Mouse (Mus musculus): ENCODE measurements at regions not wholly inside any gene's neighbourhood (a gene's known extent, or its start where the extent isn't known, plus 50 kb on each side); places are given as distances from the start of the nearest gene placed in this dataset.

DNA sequence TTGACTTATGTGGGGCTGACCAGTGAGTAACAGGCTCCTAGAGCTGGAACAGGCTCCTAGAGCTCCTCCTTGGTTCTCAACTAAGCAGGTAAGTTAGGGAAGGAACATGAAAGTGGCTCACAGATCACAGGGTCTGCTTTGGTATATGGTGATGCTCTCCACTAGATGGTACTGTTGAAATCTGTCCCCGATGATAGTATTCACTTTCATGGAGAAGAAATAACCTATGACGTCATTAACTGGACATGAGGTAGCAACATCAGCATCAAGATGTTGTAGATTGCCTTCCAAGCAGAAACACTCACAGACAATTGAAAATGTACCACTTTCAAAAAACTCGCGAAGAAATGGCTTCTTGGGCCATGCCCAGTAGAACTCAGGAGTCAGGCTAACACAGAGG is 195.3 kb upstream of the Atp5g3 start:
- DNase-seq (ENCODE audit: low spot score in 2 of 2) = no peak

DNA sequence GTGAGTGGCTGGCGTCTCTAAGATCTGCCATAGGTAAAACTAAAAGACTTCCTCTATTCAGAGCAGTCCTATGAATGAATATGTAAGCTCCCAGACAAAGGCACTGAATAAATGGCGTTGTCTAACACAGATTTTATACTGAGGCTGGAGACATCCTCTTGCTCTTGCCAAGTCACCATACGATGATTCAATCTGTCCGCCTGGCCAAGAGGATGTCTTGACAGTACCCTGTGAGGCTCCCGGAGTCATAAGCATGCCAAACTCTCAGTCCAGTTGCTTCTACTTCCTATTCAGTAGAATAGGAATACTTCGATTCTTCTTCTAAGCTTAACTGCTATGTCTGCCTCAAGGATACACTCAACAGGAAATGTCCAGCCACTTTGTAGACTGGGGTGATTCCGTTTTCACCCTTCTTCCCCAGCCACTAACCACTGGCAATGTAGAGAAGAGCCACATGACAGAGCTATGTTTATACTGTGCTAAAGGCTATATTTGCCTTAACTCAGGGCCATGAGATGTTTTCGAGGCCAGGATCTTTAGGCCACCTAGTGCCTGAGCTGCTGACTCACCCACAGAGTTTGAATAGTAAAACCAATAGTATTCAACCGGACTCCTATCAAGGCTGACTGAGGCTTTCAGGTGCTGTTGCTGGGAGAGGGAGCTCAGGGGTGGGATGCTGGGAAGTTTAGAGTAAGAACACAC is 188.7 kb upstream of the Atp5g3 start:
- no peak for DNase-seq (ENCODE audit: low spot score in 2 of 2)

DNA sequence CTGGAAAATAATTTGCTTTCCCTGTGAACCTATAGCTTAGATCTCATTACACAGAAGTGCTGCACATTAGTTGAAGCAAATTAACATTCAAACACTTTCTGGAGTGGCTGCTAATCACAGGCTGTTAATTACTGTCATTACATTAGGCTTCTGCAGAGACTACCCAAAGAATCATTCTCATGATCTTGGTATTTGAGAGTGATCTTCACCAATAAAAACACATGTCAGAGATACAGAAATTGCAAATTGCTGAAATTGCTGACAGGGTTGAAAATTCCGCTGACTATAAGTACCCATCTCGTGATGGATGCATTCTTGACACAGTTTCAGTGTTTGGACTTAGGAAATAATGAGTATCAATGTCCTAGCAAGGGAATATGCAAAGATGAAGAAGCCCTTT is 185.7 kb upstream of the Atp5g3 start:
- no peak for DNase-seq (ENCODE audit: low spot score in 2 of 2)

DNA sequence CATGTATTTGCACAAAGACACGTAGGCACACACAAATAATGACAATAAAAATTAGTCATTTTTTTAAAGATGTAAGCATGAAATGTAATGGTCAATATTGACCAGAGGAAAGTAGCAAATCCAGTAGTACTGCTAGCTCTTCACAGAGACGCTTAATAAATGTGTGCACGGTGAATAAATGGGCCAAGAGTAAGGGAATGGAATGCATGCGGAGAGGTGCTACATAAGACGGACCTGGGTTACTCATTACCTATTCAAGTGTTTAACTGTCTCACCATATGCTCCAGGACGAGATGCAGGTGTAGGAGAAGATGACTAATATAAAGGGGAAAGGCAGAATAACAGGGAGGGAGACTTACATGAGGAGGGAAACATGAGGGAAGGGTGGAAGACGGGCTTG is 182.4 kb upstream of the Atp5g3 start:
- no peak for DNase-seq (ENCODE audit: low spot score in 2 of 2)

DNA sequence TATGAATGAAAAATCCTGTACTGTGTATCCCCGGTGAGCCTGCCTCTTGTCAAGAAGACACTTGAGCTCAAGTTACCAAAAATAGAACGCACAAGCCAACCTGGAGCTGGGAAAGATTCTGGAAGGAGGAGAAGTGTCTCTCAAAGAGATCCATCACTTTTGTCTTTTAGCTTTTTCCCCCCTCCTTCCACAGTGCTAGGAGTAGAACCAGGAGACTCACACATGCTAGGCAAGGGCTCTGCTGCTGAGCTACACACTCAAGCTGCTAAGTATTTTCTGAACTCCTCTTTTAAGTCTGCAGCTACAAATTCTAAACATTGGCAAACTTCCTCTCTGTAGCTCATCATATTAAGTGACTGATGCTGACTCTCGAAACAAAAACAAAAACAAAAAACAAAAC is 176.2 kb upstream of the Atp5g3 start:
- DNase-seq (ENCODE audit: low spot score in 2 of 2) = no peak

DNA sequence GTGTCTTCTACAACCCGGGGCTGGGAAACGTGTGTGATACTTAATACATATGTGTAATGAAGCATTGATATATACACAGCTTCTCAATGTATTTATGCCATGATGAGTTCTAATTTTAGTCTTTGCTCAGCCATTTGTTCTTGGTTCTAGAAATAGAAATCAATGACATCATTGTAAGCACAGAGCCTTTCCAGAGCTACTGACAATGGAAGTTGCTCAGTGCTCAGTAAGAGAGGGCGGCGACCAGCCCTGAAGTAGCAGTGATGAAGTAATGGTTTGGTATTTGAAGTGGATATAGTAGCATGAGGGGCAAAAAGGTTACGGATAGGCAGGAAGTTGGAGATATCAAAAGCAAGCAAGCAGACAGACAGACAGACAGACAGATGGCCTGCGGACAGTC is 173.8 kb upstream of the Atp5g3 start:
- DNase-seq (ENCODE audit: low spot score in 2 of 2) = no peak

DNA sequence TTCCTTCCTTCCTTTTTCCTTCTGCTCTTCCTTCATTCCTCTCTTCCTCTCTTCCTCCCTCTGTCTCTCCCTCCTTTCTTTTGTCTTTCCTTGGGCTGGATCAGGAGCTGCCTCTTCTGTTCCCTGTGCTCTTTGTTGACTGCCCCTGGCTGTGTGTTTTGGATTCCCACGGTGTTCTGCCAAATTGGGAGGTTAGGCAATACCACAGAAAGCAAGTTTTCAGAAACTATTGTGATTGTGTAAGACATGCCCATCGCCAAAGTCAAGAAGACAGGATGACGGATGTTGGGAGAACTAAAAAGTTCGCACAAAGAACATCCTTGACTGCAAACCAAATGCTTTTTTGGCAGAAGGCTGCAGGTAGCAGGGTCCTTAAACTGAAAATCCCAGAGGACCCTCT is 165.6 kb upstream of the Atp5g3 start:
- DNase-seq (ENCODE audit: low spot score in 2 of 2) = no peak

DNA sequence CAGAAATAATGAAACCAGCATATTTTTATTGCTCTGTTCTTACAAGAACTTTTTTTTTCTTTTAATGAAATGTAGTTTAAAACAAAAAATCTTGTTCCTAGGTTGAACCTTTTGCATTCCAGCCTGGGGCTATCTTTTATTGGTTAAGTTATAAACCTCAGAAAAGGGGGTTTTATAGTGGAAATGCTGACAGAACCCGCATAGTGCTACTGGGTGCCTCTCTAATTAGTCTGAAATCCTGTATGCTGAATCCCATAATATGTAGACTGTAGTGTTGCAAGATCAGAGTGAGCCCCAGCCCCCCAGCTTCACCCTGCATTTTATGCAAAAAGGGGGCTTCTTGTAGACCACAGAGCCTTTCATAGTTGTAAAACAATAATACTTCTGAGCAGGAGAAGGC is 164.4 kb upstream of the Atp5g3 start:
- no peak for DNase-seq (ENCODE audit: low spot score in 2 of 2)

DNA sequence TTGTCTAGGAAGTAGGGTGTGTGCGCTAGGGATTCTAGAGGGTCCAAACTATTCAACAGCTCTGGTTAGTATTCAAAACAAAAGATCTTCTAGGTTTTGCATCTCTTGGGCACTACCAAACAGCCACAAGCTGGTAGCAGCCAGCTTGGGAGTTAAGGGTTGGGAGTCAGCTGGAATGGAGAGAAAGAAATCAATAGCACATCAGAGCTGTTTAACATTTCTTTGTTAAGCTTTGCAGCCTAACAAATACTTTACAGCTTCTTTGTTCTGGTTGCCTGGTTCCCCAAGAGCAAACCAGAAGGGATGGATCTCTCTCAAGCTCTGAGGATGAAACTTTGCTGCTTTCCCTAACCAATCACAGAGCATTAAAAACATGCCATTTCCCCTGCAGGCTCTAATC is 162.3 kb upstream of the Atp5g3 start:
- no peak for DNase-seq (ENCODE audit: low spot score in 2 of 2)

DNA sequence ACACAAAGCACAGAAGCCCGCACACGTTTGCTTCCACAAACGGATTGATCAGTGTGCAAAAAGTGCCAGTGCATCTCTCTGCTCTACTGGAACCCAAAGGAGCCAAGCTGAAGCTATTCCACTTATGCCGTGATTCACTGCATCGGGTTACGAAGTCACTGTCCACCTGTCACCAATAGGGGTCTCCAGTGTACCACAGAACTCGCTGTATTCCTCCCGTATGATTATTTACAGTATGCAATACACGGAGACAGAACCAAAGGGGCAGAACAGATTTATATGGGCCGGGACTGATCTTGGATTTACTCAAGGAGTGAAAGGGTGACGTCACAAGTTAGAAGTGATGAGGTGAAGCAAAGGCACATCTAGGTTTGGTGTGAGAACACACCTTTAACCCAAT is 155.5 kb upstream of the Atp5g3 start:
- peak; percentile 83 to 86 for DNase-seq (ENCODE audit: low spot score in 2 of 2)

DNA sequence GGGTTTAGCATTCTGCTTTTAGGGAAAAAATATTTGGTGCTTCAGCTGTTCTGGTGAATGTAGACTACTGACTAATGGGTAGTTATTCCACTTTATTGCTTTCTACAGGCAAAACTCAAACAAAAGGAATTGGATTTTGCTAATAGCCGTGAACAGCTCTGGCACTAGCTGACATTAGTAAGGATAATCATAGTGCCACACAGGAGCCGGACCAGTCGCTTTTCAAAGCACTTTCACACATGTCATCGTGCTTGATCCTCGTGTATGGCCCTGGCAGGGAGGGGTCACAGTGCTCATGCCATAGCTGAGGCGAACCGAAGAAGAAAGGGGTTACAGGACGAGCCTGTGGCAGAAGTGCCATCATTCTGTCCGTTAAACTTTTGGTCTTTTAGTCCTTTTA is 153.2 kb upstream of the Atp5g3 start:
- no peak for DNase-seq (ENCODE audit: low spot score in 2 of 2)

DNA sequence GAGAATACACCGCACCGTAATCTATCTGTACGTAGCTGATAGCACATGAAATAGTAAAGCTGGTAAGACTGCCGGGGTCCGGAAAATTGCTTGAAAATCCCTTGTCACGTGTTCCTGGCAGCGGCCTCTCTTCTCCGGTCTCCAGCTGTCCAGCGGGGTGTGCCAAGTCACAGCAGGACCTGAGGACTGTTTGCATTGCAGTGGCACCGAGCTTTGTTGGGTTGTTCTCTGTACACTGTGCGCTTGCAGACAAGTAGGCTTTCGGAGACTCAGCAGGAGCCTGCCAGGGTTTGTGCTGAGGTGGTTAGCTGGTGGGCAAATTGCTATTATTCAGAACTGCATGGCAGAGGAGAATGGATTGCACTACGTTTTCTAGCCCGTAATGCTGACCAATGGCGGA is 152.7 kb upstream of the Atp5g3 start:
- DNase-seq (ENCODE audit: low spot score in 2 of 2) = peak; percentile 3 to 18

DNA sequence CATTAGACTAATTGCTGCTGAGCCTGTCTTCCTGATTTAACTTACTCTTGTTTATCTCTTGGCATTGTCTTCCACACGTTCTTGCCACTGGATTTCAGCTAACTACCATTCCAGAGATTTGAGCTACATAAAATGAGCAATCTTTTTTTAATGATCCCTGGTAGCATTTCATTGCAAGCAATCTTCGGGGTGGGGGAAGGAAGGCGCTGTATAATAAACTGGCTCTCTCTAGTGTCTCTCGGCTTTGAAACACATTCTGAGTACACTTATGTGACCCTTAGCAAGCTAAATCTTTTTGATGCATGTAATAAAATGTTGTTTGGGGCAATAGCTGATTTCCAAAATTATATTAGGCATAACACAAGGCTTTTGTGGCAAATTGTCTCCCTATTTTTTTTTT is 152.2 kb upstream of the Atp5g3 start:
- no peak for DNase-seq (ENCODE audit: low spot score in 2 of 2)

DNA sequence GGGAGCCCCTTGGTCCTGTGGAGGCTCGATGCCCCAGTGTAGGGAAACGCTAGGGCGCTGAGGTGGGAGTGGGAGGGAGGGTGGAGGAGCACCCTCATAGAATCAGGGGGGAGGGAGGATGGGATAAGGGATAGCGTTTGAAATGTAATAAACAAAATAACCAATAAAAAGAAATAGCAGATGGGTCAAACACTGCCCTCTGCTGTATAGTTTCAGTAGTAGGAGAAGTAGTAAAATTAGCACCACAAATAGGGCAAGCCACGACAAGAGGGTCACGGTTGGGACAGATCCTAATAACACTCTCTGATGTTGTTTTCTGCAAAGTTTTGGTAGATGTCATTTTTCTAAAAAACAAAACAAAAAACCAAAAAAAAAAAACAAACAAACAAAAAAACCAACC is 131.3 kb upstream of the Atp5g3 start:
- DNase-seq (ENCODE audit: low spot score in 2 of 2) = no peak

DNA sequence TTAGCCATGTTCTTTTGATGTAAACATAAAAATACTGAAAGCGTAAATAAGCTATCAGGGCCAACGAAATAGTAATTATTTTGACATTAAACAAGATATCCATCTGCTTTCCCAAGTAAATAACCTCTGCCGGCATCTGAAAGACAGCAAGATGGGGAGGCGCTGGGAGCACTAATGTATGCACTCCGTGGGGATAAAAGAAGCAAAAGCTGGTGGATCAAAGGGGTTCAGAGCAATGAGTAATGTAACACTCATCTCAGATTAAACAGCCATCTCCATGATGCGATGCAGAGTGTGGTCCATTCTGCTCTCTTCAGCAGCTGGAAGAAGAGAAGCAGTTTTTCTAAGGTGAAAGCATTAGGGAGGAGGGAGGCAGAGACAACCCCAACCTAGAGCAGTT is 128.5 kb upstream of the Atp5g3 start:
- no peak for DNase-seq (ENCODE audit: low spot score in 2 of 2)

DNA sequence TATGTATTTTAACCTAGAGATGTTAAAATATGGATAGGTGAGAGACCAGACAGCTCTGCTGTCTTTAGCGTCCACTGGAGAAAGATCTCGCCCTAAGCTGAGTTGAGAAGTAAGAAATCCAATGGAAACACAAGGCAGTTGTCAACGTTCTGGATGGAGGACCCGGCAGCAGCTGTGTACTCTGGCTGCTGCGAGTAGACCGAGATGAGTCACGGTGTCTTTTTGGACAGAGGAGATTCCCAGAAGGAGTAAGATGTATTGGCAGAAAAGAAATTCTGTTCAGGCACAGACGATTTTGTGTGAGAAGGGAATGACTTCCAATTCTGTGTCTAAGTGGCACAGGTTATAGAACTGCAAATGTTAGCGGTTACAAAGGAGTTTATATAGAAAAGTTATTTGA is 124.9 kb upstream of the Atp5g3 start:
- DNase-seq (ENCODE audit: low spot score in 2 of 2) = no peak

DNA sequence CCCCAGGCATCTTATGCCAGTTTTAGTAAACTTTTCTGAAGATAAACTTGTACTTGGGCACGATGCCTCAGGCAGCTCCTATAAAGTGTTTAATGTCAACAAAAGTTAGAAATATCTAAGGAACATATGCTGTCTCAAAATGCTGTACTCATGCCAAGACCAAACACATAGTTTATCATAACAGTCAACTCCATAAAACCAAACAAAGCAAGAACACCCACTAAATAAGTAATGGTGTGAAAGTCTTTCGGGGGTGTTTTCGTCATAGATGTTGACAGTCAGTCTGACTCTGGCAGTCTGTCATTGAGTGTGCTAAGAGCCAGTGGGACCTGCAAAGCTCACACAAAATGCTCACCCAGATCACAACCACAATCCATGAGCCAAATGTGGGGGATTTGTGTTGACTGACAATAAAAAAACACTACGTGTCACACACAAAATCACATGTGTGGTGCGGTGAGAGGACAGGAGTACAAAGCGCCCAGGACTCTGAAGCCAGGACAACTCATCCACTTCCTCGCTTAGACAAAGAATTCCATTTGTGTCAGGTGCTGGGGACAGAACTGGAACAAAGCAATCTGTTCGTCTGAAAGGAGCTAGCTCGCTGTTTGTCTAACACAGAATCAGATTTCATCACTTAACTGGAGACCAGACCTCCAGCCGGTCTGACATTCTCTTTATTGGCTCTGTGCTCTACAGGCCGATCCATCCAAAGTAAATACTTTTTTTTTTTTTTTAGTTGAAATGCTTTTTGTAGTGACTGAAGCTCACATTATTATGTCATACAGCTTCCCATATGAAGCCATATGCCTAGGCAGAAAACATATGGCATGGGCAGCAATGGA is 121.3 kb upstream of the Atp5g3 start:
- DNase-seq (ENCODE audit: low spot score in 2 of 2) = no peak

DNA sequence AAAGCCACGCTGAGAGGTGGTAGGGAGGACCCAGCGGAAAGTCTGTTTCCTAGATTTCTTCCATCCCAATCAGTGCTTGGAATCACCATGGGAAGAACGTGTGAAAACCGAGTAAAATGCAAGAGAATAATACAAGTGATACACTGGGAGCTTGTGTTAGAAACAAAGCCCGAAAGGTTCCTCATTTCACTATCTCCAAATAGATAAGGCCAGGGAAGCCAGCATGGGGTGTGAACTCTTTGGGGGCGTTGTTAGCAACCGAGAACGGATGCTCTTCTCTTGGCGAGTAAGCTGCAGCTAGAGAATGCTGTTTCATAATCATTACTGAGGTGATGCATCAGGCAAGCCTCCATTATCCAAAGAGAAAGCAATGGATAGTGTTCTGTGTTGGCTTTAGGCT is 118.8 kb upstream of the Atp5g3 start:
- DNase-seq (ENCODE audit: low spot score in 2 of 2) = no peak

DNA sequence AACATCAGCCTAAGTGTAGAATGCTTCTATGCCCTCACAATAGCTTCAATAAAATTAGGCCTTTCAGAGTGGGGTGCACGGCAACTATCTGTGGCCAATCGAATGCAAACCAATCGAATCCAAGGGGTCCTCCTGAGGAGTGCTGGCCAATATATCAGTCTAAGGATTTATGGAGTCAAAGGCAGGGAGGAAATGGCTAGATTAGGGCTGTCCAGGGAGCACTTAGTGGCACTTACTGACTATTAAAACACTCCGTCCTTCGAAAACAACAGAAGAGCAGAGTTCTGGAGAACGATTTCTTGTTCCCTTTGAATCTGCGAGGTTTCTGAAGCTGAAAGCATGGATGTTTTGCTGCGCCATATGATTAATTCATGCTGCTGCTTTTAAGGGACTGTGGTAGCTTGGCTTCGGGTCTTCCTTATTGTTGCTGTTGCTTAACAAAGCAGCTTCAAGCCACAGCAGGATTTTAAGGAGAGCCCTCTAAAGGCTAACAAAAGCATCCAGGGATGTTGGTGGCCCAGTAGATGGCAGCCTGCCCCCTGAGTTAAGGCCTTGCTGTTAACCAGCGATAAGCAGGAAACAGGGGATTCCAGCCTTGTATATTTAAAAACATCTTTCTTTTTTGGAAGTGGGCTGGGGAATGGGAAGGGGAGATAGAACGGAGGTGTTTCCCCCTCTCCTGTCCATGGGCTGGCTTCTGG is 116.4 kb upstream of the Atp5g3 start:
- DNase-seq (ENCODE audit: low spot score in 2 of 2) = peak; percentile 37 to 47

DNA sequence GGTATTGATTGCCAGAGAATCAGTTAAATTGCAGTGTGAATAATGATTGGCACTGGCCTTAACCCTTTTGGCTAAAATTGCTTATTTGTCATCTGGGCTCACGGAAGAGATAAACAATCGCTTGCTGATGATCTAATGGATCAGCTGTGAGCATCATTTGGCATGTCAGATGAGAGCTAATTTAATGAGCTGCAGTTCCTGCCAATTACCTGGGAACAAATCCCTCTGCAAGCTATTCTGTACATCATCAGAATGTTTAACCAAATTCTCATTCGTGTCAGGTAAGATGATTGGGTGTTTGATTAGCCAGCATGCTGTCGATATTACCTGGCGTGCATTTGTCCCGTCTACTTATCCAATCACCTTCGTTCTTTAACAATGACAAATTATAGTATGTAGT is 104.0 kb upstream of the Atp5g3 start:
- DNase-seq (ENCODE audit: low spot score in 2 of 2) = no peak

DNA sequence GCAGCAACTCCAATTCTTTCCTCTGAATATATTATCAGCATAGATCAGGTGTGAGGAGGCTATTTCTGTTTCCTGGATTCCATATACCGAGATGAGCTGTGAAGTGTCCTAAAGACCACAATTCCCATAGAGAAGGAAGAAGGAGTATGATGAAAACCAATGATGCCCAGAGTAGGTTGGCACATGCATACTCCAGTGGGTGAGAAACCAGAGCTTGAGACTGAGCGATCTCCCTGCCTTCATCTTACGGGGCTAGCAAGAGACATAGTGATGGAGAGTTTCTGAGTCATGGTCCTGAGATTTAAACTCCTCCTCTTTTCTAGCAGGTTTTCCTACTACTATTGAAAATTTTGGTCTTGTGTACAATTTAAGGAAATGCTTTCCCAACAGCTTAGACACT is 103.1 kb upstream of the Atp5g3 start:
- no peak for DNase-seq (ENCODE audit: low spot score in 2 of 2)

DNA sequence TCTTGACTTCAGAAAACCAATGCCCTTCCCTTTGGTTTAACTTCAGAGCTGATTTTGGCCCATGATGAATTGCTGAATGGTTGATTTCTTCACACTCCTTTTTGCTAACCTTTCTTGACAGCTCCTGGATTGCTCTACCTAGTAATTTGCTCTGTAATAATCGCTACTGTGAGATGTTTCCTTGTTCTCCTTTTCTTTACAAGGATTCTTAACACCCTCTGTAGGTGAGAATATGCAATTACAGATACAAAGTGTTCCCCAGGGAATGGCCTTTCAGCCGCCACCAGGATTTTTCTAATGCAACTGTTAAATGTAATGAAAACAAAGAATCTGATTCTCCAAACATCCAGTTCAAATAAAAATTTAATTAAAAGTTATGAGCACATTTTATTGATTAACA is 87.4 kb upstream of the Atp5g3 start:
- DNase-seq (ENCODE audit: low spot score in 2 of 2) = no peak

DNA sequence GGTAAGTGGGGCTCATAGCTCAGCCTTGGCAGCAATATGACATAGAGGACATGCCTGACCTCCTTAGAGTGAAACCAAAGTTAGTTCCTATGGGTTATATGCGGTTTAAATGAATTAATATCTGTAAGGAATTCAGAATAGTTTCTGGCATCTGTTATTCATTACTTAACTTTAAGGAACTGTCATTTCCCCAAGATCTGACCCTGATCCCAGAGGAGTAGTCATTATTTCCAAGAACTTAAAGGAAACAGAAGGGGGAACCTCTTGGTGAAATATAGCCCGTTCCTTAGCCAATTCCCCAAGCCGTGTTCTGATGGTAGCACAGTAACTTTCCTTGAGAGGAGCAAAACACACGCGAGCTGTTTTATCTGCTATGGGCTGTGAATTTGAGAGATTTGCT is 85.9 kb upstream of the Atp5g3 start:
- DNase-seq (ENCODE audit: low spot score in 2 of 2) = no peak

Data from right cerebral cortex, adult 2 months (tissue).